Mouse (Mus musculus): ENCODE measurements around the gene Lpin3. TPM values are rescaled to one million over a fixed set of nuclear protein-coding genes. Genes with fewer than 3 reads are reported as not detected.

The Lpin3 gene
- polyA plus RNA-seq (2014; fragmentation: Nextera tagmentation; extraction: Ambion mirVana), result 3.7 and 4.5 TPM in 2 replicates

- no peaks in the 10 kb centered on the region for H3K4me1 ChIP-seq (replicated peaks; ENCODE audit: control insufficient read depth, insufficient read depth, low read length)
- no peak for ATAC-seq (replicated peaks; ENCODE audit: low FRiP score, low TSS enrichment, low read depth)
- H3K27ac ChIP-seq (ENCODE audit: low read depth), result no peak within 1 kb of the TSS
- WGBS, result 63% methylated on average over 13 of the region's 13 CpGs
- H3K36me3 ChIP-seq (ENCODE audit: control insufficient read depth, insufficient read depth, low read length), result no peaks in the 10 kb centered on the region
- no peak within 1 kb of the TSS for H3K4me2 ChIP-seq (ENCODE audit: low read length)
- no peak within 1 kb of the TSS for H3K4me3 ChIP-seq (ENCODE audit: low read depth, low read length)
- no peak within 1 kb of the TSS for H3K9ac ChIP-seq (ENCODE audit: low read length)
- no peaks in the 10 kb centered on the region for H3K9me3 ChIP-seq (ENCODE audit: control insufficient read depth, low read length)
- no peak for DNase-seq (ENCODE audit: low spot score)
- H3K27me3 ChIP-seq (replicated peaks; ENCODE audit: control insufficient read depth, insufficient read depth, low read length), result no peaks in the 10 kb centered on the region
Observed at GRCm38 (mm10) chr2:160880453-160881195, at the start of gene Lpin3. Lpin3 (plus strand) TSS chr2:160880670.

GRCm38 (mm10) chr2:160840838-160841237, 39.6 kb upstream of the Lpin3 start:
- Histone ChIP-seq H3K27ac (ENCODE audit: low read depth) (no peak overlapping the region), H3K9ac (ENCODE audit: low read length) (no peak overlapping the region), H3K9me3 (ENCODE audit: control insufficient read depth, low read length) (no peaks in the 10 kb centered on the region), H3K27me3 (replicated peaks; ENCODE audit: control insufficient read depth, insufficient read depth, low read length) (no peaks in the 10 kb centered on the region), H3K4me1 (replicated peaks; ENCODE audit: control insufficient read depth, insufficient read depth, low read length) (no peaks in the 10 kb centered on the region), H3K36me3 (ENCODE audit: control insufficient read depth, insufficient read depth, low read length) (no peaks in the 10 kb centered on the region), H3K4me3 (ENCODE audit: low read depth, low read length) (no peak overlapping the region), H3K4me2 (ENCODE audit: low read length) (no peak overlapping the region)
- no peak for ATAC-seq (replicated peaks; ENCODE audit: low FRiP score, low TSS enrichment, low read depth)
- no peak for DNase-seq (ENCODE audit: low spot score)

GRCm38 (mm10) chr2:160847664-160848063, 32.8 kb upstream of the Lpin3 start:
- WGBS, result 73% methylated on average over 1 of the region's 1 CpGs
- Histone ChIP-seq H3K27me3 (replicated peaks; ENCODE audit: control insufficient read depth, insufficient read depth, low read length) (no peaks in the 10 kb centered on the region), H3K9ac (ENCODE audit: low read length) (no peak overlapping the region), H3K27ac (ENCODE audit: low read depth) (no peak overlapping the region), H3K9me3 (ENCODE audit: control insufficient read depth, low read length) (no peaks in the 10 kb centered on the region), H3K36me3 (ENCODE audit: control insufficient read depth, insufficient read depth, low read length) (no peaks in the 10 kb centered on the region), H3K4me2 (ENCODE audit: low read length) (no peak overlapping the region), H3K4me1 (replicated peaks; ENCODE audit: control insufficient read depth, insufficient read depth, low read length) (no peaks in the 10 kb centered on the region), H3K4me3 (ENCODE audit: low read depth, low read length) (no peak overlapping the region)
- no peak for DNase-seq (ENCODE audit: low spot score)
- ATAC-seq (replicated peaks; ENCODE audit: low FRiP score, low TSS enrichment, low read depth), result no peak

- Histone ChIP-seq H3K9ac (ENCODE audit: low read length) (no peak overlapping the region), H3K4me1 (replicated peaks; ENCODE audit: control insufficient read depth, insufficient read depth, low read length) (no peaks in the 10 kb centered on the region), H3K27me3 (replicated peaks; ENCODE audit: control insufficient read depth, insufficient read depth, low read length) (no peaks in the 10 kb centered on the region), H3K36me3 (ENCODE audit: control insufficient read depth, insufficient read depth, low read length) (no peaks in the 10 kb centered on the region), H3K4me3 (ENCODE audit: low read depth, low read length) (no peak overlapping the region), H3K4me2 (ENCODE audit: low read length) (no peak overlapping the region), H3K9me3 (ENCODE audit: control insufficient read depth, low read length) (no peaks in the 10 kb centered on the region), H3K27ac (ENCODE audit: low read depth) (no peak overlapping the region)
- no peak for DNase-seq (ENCODE audit: low spot score)
- 92% methylated on average over 2 of the region's 2 CpGs for WGBS
- no peak for ATAC-seq (replicated peaks; ENCODE audit: low FRiP score, low TSS enrichment, low read depth)
Observed at GRCm38 (mm10) chr2:160848186-160848585, 32.3 kb upstream of the Lpin3 start.

- WGBS, result 80% methylated on average over 3 of the region's 3 CpGs
- H3K9ac ChIP-seq (ENCODE audit: low read length), result no peak overlapping the region
- ATAC-seq (replicated peaks; ENCODE audit: low FRiP score, low TSS enrichment, low read depth) (no peak), DNase-seq (ENCODE audit: low spot score) (no peak)
- H3K27me3 ChIP-seq (replicated peaks; ENCODE audit: control insufficient read depth, insufficient read depth, low read length), result no peaks in the 10 kb centered on the region
- H3K36me3 ChIP-seq (ENCODE audit: control insufficient read depth, insufficient read depth, low read length), result no peaks in the 10 kb centered on the region
- no peak overlapping the region for H3K4me2 ChIP-seq (ENCODE audit: low read length)
- no peak overlapping the region for H3K4me3 ChIP-seq (ENCODE audit: low read depth, low read length)
- H3K27ac ChIP-seq (ENCODE audit: low read depth), result no peak overlapping the region
- H3K9me3 ChIP-seq (ENCODE audit: control insufficient read depth, low read length), result no peaks in the 10 kb centered on the region
- H3K4me1 ChIP-seq (replicated peaks; ENCODE audit: control insufficient read depth, insufficient read depth, low read length), result no peaks in the 10 kb centered on the region
Observed at GRCm38 (mm10) chr2:160849617-160850240, 30.7 kb upstream of the Lpin3 start.

- Histone ChIP-seq H3K4me1 (replicated peaks; ENCODE audit: control insufficient read depth, insufficient read depth, low read length) (no peaks in the 10 kb centered on the region), H3K27me3 (replicated peaks; ENCODE audit: control insufficient read depth, insufficient read depth, low read length) (no peaks in the 10 kb centered on the region), H3K9me3 (ENCODE audit: control insufficient read depth, low read length) (no peaks in the 10 kb centered on the region), H3K9ac (ENCODE audit: low read length) (no peak overlapping the region), H3K4me2 (ENCODE audit: low read length) (no peak overlapping the region), H3K4me3 (ENCODE audit: low read depth, low read length) (no peak overlapping the region), H3K27ac (ENCODE audit: low read depth) (no peak overlapping the region), H3K36me3 (ENCODE audit: control insufficient read depth, insufficient read depth, low read length) (no peaks in the 10 kb centered on the region)
- 73% methylated on average over 3 of the region's 3 CpGs for WGBS
- DNase-seq (ENCODE audit: low spot score), result no peak
- ATAC-seq (replicated peaks; ENCODE audit: low FRiP score, low TSS enrichment, low read depth), result no peak
Observed at GRCm38 (mm10) chr2:160850360-160850759, 30.1 kb upstream of the Lpin3 start.

- no peak for ATAC-seq (replicated peaks; ENCODE audit: low FRiP score, low TSS enrichment, low read depth)
- H3K9me3 ChIP-seq (ENCODE audit: control insufficient read depth, low read length), result no peaks in the 10 kb centered on the region
- H3K36me3 ChIP-seq (ENCODE audit: control insufficient read depth, insufficient read depth, low read length), result no peaks in the 10 kb centered on the region
- H3K4me2 ChIP-seq (ENCODE audit: low read length), result no peak overlapping the region
- H3K4me3 ChIP-seq (ENCODE audit: low read depth, low read length), result no peak overlapping the region
- H3K4me1 ChIP-seq (replicated peaks; ENCODE audit: control insufficient read depth, insufficient read depth, low read length), result no peaks in the 10 kb centered on the region
- H3K27ac ChIP-seq (ENCODE audit: low read depth), result no peak overlapping the region
- no peak overlapping the region for H3K9ac ChIP-seq (ENCODE audit: low read length)
- DNase-seq (ENCODE audit: low spot score), result no peak
- H3K27me3 ChIP-seq (replicated peaks; ENCODE audit: control insufficient read depth, insufficient read depth, low read length), result no peaks in the 10 kb centered on the region
Observed at GRCm38 (mm10) chr2:160854687-160855086, 25.8 kb upstream of the Lpin3 start.

GRCm38 (mm10) chr2:160856359-160857102, 23.9 kb upstream of the Lpin3 start:
- Histone ChIP-seq H3K4me3 (ENCODE audit: low read depth, low read length) (no peak overlapping the region), H3K4me2 (ENCODE audit: low read length) (no peak overlapping the region), H3K9me3 (ENCODE audit: control insufficient read depth, low read length) (no peaks in the 10 kb centered on the region), H3K9ac (ENCODE audit: low read length) (no peak overlapping the region), H3K36me3 (ENCODE audit: control insufficient read depth, insufficient read depth, low read length) (no peaks in the 10 kb centered on the region), H3K4me1 (replicated peaks; ENCODE audit: control insufficient read depth, insufficient read depth, low read length) (no peaks in the 10 kb centered on the region), H3K27ac (ENCODE audit: low read depth) (no peak overlapping the region), H3K27me3 (replicated peaks; ENCODE audit: control insufficient read depth, insufficient read depth, low read length) (no peaks in the 10 kb centered on the region)
- no peak for ATAC-seq (replicated peaks; ENCODE audit: low FRiP score, low TSS enrichment, low read depth)
- no peak for DNase-seq (ENCODE audit: low spot score)
- WGBS, result 79% methylated on average over 5 of the region's 5 CpGs
